Mouse (Mus musculus): ENCODE results near the gene B3gntl1.
A peak's percentile ranks its signal among the peaks of the same experiment; 100 is the strongest.
"Not testable (repeated sequence)": the region's sequence is repeated elsewhere in the genome, so short reads cannot be mapped to it uniquely, and the experiment has no call there.

The B3gntl1 gene

DNA sequence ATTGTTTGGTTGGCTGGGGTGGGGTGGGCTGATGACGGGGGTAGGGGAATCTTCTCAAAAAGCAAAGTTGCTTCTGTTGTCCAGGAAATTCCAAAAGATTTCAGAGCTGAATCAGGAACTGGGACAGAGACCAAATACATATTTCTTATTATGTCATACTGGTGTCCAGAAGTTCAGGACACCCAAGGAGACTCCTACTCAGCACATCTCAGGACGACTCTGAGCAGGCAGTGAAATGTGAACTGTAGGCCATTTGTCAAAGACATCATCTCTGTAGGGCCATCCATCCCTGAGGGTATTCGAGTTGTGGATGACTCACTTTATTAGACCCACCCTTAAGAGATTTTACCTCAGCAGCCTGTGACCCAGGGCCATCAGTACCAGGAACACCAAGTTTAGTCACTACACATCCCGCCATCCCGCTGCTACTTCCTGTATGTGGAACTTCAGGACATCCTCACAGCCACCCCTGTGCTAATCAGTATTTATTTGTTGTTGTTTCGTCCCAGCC is 12.6 kb upstream of the B3gntl1 start:
- no peak for DNase-seq (ENCODE audit: low spot score)

- no peak for DNase-seq (ENCODE audit: low spot score)
These were observed 10.3 kb upstream of the B3gntl1 start for GRCm38 (mm10) chr11:121683243-121683642.

DNA sequence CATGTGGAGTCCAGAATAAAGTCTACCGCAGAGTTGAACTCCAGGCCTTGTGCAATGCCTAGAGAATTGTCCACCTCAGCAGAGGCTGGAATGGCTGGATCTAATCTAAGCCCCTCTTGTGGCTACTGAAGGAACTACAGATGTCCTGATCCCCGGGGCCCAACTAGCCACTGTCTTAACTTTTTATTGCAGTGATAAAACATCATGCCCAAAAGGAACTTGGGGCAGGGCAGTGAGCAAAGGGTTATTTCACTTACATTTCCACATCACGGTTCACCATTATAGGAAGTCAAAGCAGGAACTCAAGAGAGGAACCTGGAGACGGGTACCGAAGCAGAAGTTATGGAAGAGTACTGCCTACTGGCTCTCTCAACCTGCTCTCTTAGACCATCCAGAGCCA is 7.8 kb upstream of the B3gntl1 start:
- DNase-seq (ENCODE audit: low spot score): no peak

- DNase-seq (ENCODE audit: low spot score): no peak
These were observed 6.6 kb upstream of the B3gntl1 start for GRCm38 (mm10) chr11:121679581-121679980.

DNA sequence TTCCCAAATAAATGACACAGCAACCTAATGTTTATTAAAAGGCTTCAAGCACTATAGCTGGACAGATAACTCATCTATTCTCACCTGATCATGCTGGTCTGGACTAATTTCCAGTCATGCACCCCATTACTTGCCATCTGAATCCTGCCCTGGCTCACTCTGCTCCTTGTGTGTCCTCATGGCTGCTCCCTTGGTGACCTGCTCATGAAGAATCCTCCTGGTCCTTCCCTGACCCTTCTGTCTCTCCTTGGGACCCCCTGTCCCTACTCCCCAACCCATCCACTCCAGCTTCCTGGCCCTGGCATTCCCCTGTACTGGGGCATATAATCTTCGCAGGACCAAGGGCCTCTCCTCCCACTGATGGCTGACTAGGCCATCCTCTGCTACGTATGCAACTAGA is 3.9 kb upstream of the B3gntl1 start:
- DNase-seq (ENCODE audit: low spot score): no peak

- DNase-seq (ENCODE audit: low spot score): peak; percentile 46
These were observed 676 bp upstream of the B3gntl1 start for GRCm38 (mm10) chr11:121673629-121674028.

DNA sequence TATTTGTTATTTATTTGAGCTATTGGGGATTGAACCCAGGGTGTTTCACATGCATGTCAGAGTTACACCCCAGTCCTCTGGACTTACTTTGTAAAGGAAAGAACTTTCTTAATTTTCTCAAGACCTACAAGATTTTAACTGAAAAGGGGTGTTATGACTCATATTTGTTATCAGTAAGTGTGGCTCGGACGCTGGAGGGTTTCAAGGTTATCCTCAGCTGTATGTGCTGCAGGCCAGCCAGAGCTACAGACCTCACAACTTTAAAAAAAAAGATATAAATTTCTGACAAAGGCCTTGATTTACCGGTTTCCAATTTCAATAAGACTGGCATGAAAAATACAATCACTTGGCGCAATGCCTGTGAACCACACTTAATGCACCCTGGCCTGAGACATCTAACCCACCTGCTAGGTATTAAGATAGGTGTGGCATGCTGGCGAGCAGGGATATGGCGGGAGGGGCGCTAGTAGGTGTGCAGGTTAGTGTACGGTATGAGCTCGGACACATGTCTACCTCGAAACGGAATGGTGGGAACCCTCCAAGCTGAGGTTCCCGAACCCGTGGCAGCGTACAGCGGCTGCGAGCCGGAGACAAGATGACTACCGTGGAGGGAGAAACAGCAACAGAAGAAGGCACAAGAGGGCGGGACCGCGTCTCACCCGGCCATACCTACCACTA is 502 bp downstream of the B3gntl1 start:
- no peak for DNase-seq (ENCODE audit: low spot score)

- DNase-seq (ENCODE audit: low spot score): no peak
These were observed 2.0 kb downstream of the B3gntl1 start for GRCm38 (mm10) chr11:121670926-121671325.

GRCm38 (mm10) chr11:121668776-121669175 is 4.2 kb downstream of the B3gntl1 start:
- no peak for DNase-seq (ENCODE audit: low spot score)

DNA sequence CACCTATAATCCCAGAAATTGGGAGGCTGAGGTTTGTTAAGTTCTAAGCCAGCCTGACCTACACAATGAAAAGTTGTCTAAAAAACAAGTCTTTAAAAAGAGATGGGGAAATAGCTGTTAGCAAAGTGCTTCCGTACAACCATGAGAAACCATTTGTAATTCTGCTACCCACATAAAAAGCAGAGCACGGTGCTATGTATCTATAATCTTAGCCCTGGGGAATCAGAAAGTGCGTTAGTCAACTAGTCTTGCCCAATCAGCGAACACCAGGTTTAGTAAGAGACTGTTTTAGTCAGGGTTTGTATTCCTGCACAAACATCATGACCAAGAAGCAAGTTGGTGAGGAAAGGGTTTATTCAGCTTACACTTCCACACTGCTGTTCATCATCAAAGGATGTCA is 5.4 kb downstream of the B3gntl1 start:
- no peak for DNase-seq (ENCODE audit: low spot score)

DNA sequence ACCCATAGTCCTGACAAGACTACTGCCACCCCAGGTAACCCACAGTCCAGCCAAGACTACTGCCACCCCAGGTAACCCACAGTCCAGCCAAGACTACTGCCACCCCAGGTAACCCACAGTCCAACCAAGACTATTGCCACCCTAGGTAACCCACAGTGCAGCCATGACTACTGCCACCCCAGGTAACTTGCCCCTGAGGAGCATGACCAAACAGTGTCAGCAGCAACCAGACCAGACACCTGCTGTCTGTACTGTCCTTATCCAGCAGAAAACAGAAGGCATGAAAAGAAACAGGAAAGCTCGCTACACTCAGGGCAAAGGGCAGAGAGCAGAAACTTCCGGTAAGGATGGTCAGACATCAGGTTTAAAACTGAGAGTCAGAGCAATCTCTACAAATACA is 11.8 kb downstream of the B3gntl1 start:
- no peak for DNase-seq (ENCODE audit: low spot score)

DNA sequence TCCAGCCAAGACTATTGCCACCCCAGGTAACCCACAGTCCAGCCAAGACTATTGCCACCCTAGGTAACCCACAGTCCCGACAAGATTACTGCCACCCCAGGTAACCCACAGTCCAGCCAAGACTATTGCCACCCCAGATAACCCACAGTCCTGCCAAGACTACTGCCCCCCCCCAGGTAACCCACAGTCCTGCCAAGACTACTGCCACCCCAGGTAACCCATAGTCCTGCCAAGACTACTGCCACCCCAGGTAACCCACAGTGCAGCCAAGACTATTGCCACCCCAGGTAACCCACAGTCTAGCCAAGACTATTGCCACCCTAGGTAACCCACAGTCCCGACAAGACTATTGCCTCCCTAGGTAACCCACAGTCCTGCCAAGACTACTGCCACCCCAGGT is 12.3 kb downstream of the B3gntl1 start:
- not testable (repeated sequence) for DNase-seq (ENCODE audit: low spot score)

DNA sequence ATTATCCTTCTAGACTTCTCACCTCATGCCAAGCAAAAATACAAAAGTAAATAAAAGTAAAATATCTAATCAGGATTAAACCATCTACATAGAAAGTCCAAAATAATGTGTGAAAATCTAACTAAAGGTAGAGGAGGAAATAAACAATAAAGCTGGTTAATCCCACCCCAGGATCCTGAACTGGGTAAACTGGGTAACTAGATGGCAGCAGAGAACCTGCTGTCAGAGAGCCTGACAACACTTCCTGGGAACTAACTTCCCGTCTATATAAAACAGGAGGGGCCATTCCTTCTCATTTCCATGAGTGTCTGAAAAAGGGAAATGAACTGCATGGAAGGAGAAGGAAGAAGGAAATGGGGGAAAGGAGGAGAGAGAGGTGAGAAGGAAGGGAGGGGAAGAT is 14.8 kb downstream of the B3gntl1 start:
- DNase-seq (ENCODE audit: low spot score): no peak

- DNase-seq (ENCODE audit: low spot score): no peak
These were observed 17.0 kb downstream of the B3gntl1 start for GRCm38 (mm10) chr11:121655807-121656511.

DNA sequence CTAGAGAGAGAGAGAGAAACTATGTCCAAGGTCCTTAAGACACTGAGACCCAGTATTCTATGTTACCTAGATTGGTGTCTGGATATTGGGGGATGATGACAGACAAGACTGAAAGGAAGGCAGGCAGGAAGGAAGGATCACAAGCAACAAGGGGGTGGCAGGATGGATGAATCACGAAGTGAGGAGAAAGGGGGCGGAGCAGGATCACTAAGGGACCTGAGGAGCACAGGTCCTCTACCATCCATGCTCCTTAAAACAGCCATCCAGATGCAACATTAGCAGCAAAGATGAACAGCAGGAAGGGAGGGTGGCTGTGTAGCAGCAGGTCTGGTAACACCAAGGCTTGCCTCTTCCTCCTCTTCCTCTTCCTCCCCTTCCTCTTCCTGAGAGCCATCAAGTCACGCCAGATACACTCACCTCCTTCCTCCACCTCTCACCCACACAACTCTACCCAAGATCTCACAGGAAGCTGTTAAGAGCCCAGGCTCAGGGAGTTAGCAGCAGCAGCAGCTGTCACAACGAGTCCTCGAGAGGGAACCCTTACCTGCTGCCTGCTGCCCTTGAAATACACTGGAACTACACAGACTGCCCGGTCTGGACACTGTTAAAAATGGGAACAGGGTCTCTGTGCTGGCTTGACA is 17.7 kb downstream of the B3gntl1 start:
- DNase-seq (ENCODE audit: low spot score): no peak

- no peak for DNase-seq (ENCODE audit: low spot score)
These were observed 18.5 kb downstream of the B3gntl1 start for GRCm38 (mm10) chr11:121654406-121654945.

DNA sequence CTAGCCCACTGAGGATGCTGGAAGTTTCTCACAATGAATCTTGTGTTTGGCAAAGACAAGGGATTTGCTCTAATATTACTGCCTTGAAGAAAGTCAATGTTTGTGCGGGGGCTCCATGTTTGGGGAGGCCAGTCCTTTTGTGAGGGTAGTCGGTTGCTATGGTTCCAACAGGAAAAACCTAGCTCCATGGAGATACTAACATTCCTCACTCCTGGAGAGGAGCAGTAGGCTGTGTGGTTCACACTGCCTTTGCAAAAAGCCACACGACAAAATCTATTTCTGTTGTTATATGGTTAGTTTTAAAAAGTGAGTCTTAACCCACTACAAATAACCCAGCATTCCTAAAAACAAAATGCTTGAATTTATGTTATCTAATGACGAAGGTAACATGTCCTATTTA is 19.3 kb downstream of the B3gntl1 start:
- DNase-seq (ENCODE audit: low spot score): no peak

DNA sequence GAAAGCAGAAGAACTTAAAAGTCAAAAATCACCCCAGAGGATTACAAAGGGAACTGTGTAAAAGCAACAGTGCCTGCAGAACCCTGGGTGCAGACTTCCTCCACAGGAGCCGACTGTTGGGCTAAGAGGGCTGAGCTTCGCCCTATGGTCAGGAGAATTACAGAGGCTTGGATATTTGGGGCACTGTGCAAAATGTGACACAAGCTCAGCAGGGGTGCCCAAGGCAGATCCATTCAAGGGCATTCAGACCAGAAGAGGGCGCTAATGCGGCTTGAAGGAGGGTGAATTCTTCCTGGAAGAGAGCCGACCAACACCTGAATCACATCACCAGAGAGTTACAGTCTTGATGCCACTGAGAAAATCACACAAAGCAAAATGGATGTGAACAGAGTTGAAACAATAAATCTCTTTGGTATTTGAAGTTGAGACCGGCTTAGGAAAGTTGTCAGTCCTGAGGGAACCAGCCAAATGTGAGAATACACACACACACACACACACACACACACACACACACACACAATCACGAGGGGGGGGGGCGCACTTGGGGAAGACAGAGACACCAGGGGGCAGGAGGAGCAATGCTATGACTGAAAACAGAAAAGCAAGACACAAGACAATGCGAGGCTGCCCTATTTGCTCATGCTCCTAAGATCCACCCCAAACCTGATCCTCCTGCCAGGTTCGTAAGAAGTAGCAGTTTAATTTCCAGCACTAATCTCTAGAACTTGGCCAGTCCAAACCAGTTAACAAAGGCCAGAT is 20.2 kb downstream of the B3gntl1 start:
- DNase-seq (ENCODE audit: low spot score): peak; percentile 88

DNA sequence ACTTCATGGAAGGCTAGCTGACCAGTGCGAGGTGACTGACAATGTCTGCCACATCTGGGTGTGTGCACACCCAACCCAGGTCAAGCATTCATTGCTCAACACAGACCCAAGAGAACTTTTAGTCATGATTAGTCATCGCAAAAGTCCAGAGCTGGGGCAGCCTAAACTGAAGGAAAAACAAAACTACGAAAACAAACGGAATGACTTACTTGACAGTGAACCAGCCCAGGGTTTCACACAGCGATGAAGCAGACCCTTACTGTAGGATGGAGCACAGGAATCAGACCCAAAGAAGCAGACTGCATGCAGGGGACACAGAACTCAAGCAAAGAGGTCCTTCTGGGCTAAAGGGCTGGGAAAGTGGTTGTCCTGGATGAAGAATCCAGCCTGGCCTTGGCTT is 21.0 kb downstream of the B3gntl1 start:
- no peak for DNase-seq (ENCODE audit: low spot score)

- no peak for DNase-seq (ENCODE audit: low spot score)
These were observed 21.4 kb downstream of the B3gntl1 start for GRCm38 (mm10) chr11:121651556-121651955.

- DNase-seq (ENCODE audit: low spot score): no peak
These were observed 22.3 kb downstream of the B3gntl1 start for GRCm38 (mm10) chr11:121650668-121651067.

- peak; percentile 68 for DNase-seq (ENCODE audit: low spot score)
These were observed 23.1 kb downstream of the B3gntl1 start for GRCm38 (mm10) chr11:121649900-121650299.

Measured in testis, postnatal 10 days (tissue).